Mouse (Mus musculus) spleen, adult 2 months (tissue): ENCODE results near the gene Ndufb6.

Experiments
- CTCF ChIP-seq: fragments of 200-500 bp; IDR thresholded peaks from 2 replicates; pipeline ENCODE4 v1.5.1; 2011; ENCODE audit warnings: mild to moderate bottlenecking, inconsistent platforms; ENCODE audit not compliant: insufficient read depth, insufficient read length, insufficient replicate concordance; ENCODE audit errors: extremely low read depth
- POLR2A ChIP-seq: fragments of 200-500 bp; IDR thresholded peaks from 2 replicates; pipeline ENCODE4 v1.6.1; 2011; ENCODE audit warnings: low read depth, low read length, inconsistent platforms

GRCm38 (mm10) chr4:40239409-40240271, 39.6 kb downstream of the Ndufb6 start, which contains the start of gene Ddx58:
- TF ChIP-seq CTCF (no peak), POLR2A (no peak; the same call in 1 of the 2 replicates)
